8 mouse cellular contexts compared by ENCODE assay signal in genomic region chr1:59592876-59593275, GRCm38 (mm10).
DNase-seq lines count a peak whose midpoint lies in the region; ATAC-seq and TF ChIP-seq lines count a peak whose summit lies in the region.

No protein-coding gene starts in this region.

- H3K27me3 ChIP-seq in heart, embryonic 14.5 days (ENCODE audit: control insufficient read depth, insufficient read depth, low read length), result peaks cover 52% of the 10 kb centered on the region
- peaks cover 24% of the 10 kb centered on the region for H3K27me3 ChIP-seq in embryonic facial prominence, embryonic 14.5 days (replicated peaks; ENCODE audit: control insufficient read depth, insufficient read depth, low read length)
- H3K27me3 ChIP-seq in intestine, postnatal 0 days (replicated peaks; ENCODE audit: control insufficient read depth, insufficient read depth, low read length), result peaks cover 11% of the 10 kb centered on the region; the same call in 1 of the 2 replicates
- H3K27me3 ChIP-seq in midbrain, embryonic 16.5 days (ENCODE audit: control insufficient read depth, insufficient read depth, low read depth, low read length), result peaks cover 8% of the 10 kb centered on the region

- DNase-seq in heart, postnatal 4 days, result no peak
- no peak for DNase-seq in embryonic facial prominence, embryonic 14.5 days (ENCODE audit: low spot score)
- DNase-seq in cerebellum, adult 11 months, result no peak
- no peak for DNase-seq in ovary, postnatal 10 days (ENCODE audit: low spot score)

- peaks cover 2 to 11% of the 10 kb centered on the region in 2 experiments; a peak in 3 of 4 replicates for H3K4me1 ChIP-seq in heart, embryonic 14.5 days (ENCODE audit: control insufficient read depth in 2 of 2, insufficient read depth in 2 of 2, low read length in 2 of 2)
- peaks cover 10% of the 10 kb centered on the region for H3K4me1 ChIP-seq in embryonic facial prominence, embryonic 14.5 days (ENCODE audit: control insufficient read depth, insufficient read depth, low read length)
- no peaks in the 10 kb centered on the region for H3K4me1 ChIP-seq in intestine, postnatal 0 days (replicated peaks; ENCODE audit: control insufficient read depth, insufficient read depth, low read length)
- peaks cover 16% of the 10 kb centered on the region for H3K4me1 ChIP-seq in midbrain, embryonic 16.5 days (ENCODE audit: control insufficient read depth, insufficient read depth, low read length)

- 22% methylated on average over 12 of the region's 12 CpGs for WGBS in heart, embryonic 14.5 days
- 22% methylated on average over 12 of the region's 12 CpGs for WGBS in embryonic facial prominence, embryonic 14.5 days
- WGBS in intestine, postnatal 0 days, result 21% methylated on average over 12 of the region's 12 CpGs
- 5% methylated on average over 12 of the region's 12 CpGs for WGBS in midbrain, embryonic 16.5 days

- ATAC-seq in heart, embryonic 14.5 days (ENCODE audit: insufficient number of reproducible peaks, insufficient read depth, low FRiP score, low read depth), result no peak
- ATAC-seq in embryonic facial prominence, embryonic 14.5 days (ENCODE audit: low read depth), result no peak
- no peak for ATAC-seq in intestine, postnatal 0 days
- peak; percentile 53; the same call in 1 of the 2 replicates for ATAC-seq in midbrain, embryonic 16.5 days
- ATAC-seq in erythroid progenitor cell, adult 5-6 weeks (replicated peaks; ENCODE audit: low FRiP score, poor library complexity, severe bottlenecking), result no peak

- peak overlapping the region; percentile 52 for H3K4me2 ChIP-seq in heart, embryonic 14.5 days (ENCODE audit: low read length)
- peak overlapping the region; percentile 29 for H3K4me2 ChIP-seq in embryonic facial prominence, embryonic 14.5 days (ENCODE audit: low read depth, low read length)
- peak overlapping the region; percentile 35; the same call in 1 of the 2 replicates for H3K4me2 ChIP-seq in intestine, postnatal 0 days (replicated peaks; ENCODE audit: low read depth)
- H3K4me2 ChIP-seq in midbrain, embryonic 16.5 days (ENCODE audit: low read length), result peak overlapping the region; percentile 42

- H3K27ac ChIP-seq in heart, embryonic 14.5 days (replicated peaks in 1 of 2; ENCODE audit: control insufficient read depth in 1 of 2, insufficient read depth in 1 of 2, low read depth in 2 of 2, low read length in 2 of 2), result no peak overlapping the region
- H3K27ac ChIP-seq in embryonic facial prominence, embryonic 14.5 days (replicated peaks; ENCODE audit: low read depth, low read length), result no peak overlapping the region
- H3K27ac ChIP-seq in intestine, postnatal 0 days (ENCODE audit: low read depth, low read length), result no peak overlapping the region
- no peak overlapping the region for H3K27ac ChIP-seq in midbrain, embryonic 16.5 days (ENCODE audit: low read length)

- H3K9me3 ChIP-seq in heart, embryonic 14.5 days (ENCODE audit: control insufficient read depth, low read length), result no peaks in the 10 kb centered on the region
- H3K9me3 ChIP-seq in embryonic facial prominence, embryonic 14.5 days (ENCODE audit: control insufficient read depth, low read length), result no peaks in the 10 kb centered on the region
- no peaks in the 10 kb centered on the region for H3K9me3 ChIP-seq in intestine, postnatal 0 days (ENCODE audit: control insufficient read depth)
- H3K9me3 ChIP-seq in midbrain, embryonic 16.5 days (replicated peaks; ENCODE audit: control insufficient read depth, low read length, poor library complexity, severe bottlenecking), result no peaks in the 10 kb centered on the region

- no peak overlapping the region for H3K9ac ChIP-seq in heart, embryonic 14.5 days (ENCODE audit: low read length)
- H3K9ac ChIP-seq in embryonic facial prominence, embryonic 14.5 days (ENCODE audit: low read depth, low read length), result no peak overlapping the region
- no peak overlapping the region for H3K9ac ChIP-seq in intestine, postnatal 0 days (ENCODE audit: low read depth, low read length)
- H3K9ac ChIP-seq in midbrain, embryonic 16.5 days (ENCODE audit: low read depth, low read length), result no peak overlapping the region

- H3K36me3 ChIP-seq in heart, embryonic 14.5 days (ENCODE audit: control insufficient read depth, insufficient read depth, low read length), result no peaks in the 10 kb centered on the region
- no peaks in the 10 kb centered on the region for H3K36me3 ChIP-seq in embryonic facial prominence, embryonic 14.5 days (ENCODE audit: control insufficient read depth, insufficient read depth, low read length)
- no peaks in the 10 kb centered on the region for H3K36me3 ChIP-seq in intestine, postnatal 0 days (ENCODE audit: control insufficient read depth, insufficient read depth)
- H3K36me3 ChIP-seq in midbrain, embryonic 16.5 days (ENCODE audit: control insufficient read depth, insufficient read depth, low read length), result no peaks in the 10 kb centered on the region

- no peak overlapping the region for H3K4me3 ChIP-seq in heart, embryonic 14.5 days (ENCODE audit: control insufficient read depth in 1 of 2, insufficient read depth in 1 of 2, low read depth in 1 of 2, low read length in 2 of 2)
- no peak overlapping the region for H3K4me3 ChIP-seq in embryonic facial prominence, embryonic 14.5 days (ENCODE audit: low read depth, low read length)
- peak overlapping the region; percentile 5; the same call in 1 of the 2 replicates for H3K4me3 ChIP-seq in intestine, postnatal 0 days (ENCODE audit: low read depth, low read length)
- no peak overlapping the region for H3K4me3 ChIP-seq in midbrain, embryonic 16.5 days (ENCODE audit: low read depth, low read length)

- no peak for TF ChIP-seq CTCF in intestine, postnatal 0 days (IDR thresholded peaks at IDR 0.05; ENCODE audit: low read depth)
